Mouse (Mus musculus) ES-E14 (cell line): ENCODE results near the gene Dab1. TPM values are rescaled to one million over a fixed set of nuclear protein-coding genes. Genes with fewer than 3 reads are reported as not detected.

Experiments used
- DNase-seq: peaks from one replicate; pipeline ENCODE4 v3.0.0-alpha.2; 2013; ENCODE audit warnings: low read depth, low spot score
- H3K27ac ChIP-seq: 2 replicates; pipeline ENCODE4 v1.5.1; 2012; ENCODE audit warnings: low read depth, mild to moderate bottlenecking, low read length, moderate library complexity, mixed read lengths; ENCODE audit not compliant: poor library complexity, insufficient read depth, severe bottlenecking
- H3K36me3 ChIP-seq: 2 replicates; pipeline ENCODE4 v1.6.1; 2012; ENCODE audit warnings: mild to moderate bottlenecking, low read length, moderate library complexity, mixed read lengths; ENCODE audit not compliant: control insufficient read depth, poor library complexity, insufficient read depth, severe bottlenecking
- H3K4me1 ChIP-seq, 2 experiments: fragments of 150-350 bp in 1 of 2; sonication (generic) in 1 of 2; 2 replicates each; pipeline ENCODE4 v1.6.1; 2012; ENCODE audit warnings: low read length in 2 of 2, mild to moderate bottlenecking in 1 of 2, mixed read lengths in 1 of 2; ENCODE audit not compliant: control insufficient read depth in 2 of 2, insufficient read depth in 2 of 2, poor library complexity in 1 of 2
- H3K4me3 ChIP-seq, 2 experiments: fragments of 150-350 bp in 1 of 2; sonication (generic) in 1 of 2; 2 replicates each; pipeline ENCODE4 v1.5.1; 2012; ENCODE audit warnings: low read length in 2 of 2, low read depth in 1 of 2, mild to moderate bottlenecking in 1 of 2, mixed read lengths in 1 of 2; ENCODE audit not compliant: insufficient read depth in 1 of 2, poor library complexity in 1 of 2, severe bottlenecking in 1 of 2
- H3K9ac ChIP-seq: 2 replicates; pipeline ENCODE4 v1.6.1; 2012; ENCODE audit warnings: low read depth, mild to moderate bottlenecking, low read length, mixed read lengths; ENCODE audit not compliant: poor library complexity, insufficient read depth, severe bottlenecking
- H3K9me3 ChIP-seq: fragments of 150-350 bp; sonication (generic); 2 replicates; pipeline ENCODE4 v1.6.1; 2012; ENCODE audit warnings: low read depth, mild to moderate bottlenecking, low read length; ENCODE audit not compliant: control insufficient read depth, insufficient read depth
- CHD2 ChIP-seq: IDR thresholded peaks from 2 replicates; pipeline ENCODE4 v1.6.1; 2014; ENCODE audit warnings: mild to moderate bottlenecking, low read depth, low read length, inconsistent platforms
- HCFC1 ChIP-seq: IDR thresholded peaks from 2 replicates; pipeline ENCODE4 v1.6.1; 2012; ENCODE audit warnings: low read length, inconsistent platforms, borderline replicate concordance; ENCODE audit not compliant: insufficient read depth
- MAFK ChIP-seq: IDR thresholded peaks from 2 replicates; pipeline ENCODE4 v1.6.1; 2014; ENCODE audit warnings: mild to moderate bottlenecking, low read depth, low read length, inconsistent platforms; ENCODE audit not compliant: insufficient read depth
- ZC3H11A ChIP-seq: IDR thresholded peaks from 2 replicates; pipeline ENCODE4 v1.6.1; 2012; ENCODE audit warnings: low read depth, mild to moderate bottlenecking, inconsistent platforms, low read length, borderline replicate concordance
- ZNF384 ChIP-seq: IDR thresholded peaks from 2 replicates; pipeline ENCODE4 v1.6.1; 2012; ENCODE audit warnings: low read depth, low read length, inconsistent platforms
- in situ Hi-C, 2 experiments: fragments of 600-800 bp; cut with MboI; formaldehyde crosslinking; loops; one replicate each; pipeline ENCODE4 v1.15.1; 2025; ENCODE audit warnings: low sequenced_read_pairs in 2 of 2, inconsistent platforms in 1 of 2; ENCODE audit not compliant: unreplicated experiment in 2 of 2
- total RNA-seq: library from RNA; depleted of rRNA; stranded (reverse); fragments of 300-350 nt; gene quantifications from 2 replicates; pipeline ENCODE4 v1.2.3, GENCODE M21; 2012

Dab1 gene
- total RNA-seq, 1 experiment: 7.9 TPM

- H3K9me3 ChIP-seq: no peaks in the 10 kb centered on the region
- in situ Hi-C loops: no loop called here
- H3K4me3 ChIP-seq: no peak overlapping the region
- TF ChIP-seq CHD2 (no peak), ZNF384 (no peak), HCFC1 (no peak), ZC3H11A (no peak), MAFK (no peak)
- H3K27ac ChIP-seq: no peak overlapping the region
- no peak for DNase-seq
- no peak overlapping the region for H3K9ac ChIP-seq
- no peaks in the 10 kb centered on the region for H3K36me3 ChIP-seq
- no peaks in the 10 kb centered on the region for H3K4me1 ChIP-seq
These were observed 960.9 kb downstream of the Dab1 start for GRCm38 (mm10) chr4:104579946-104580544.

- in situ Hi-C loops: no loop called here
- DNase-seq: no peak
- Histone ChIP-seq H3K36me3 (no peaks in the 10 kb centered on the region), H3K9ac (no peak overlapping the region), H3K27ac (no peak overlapping the region), H3K4me1 (peaks cover 2 to 5% of the 10 kb centered on the region in 2 experiments; a peak in 2 of 4 replicates), H3K4me3 (no peak overlapping the region), H3K9me3 (no peaks in the 10 kb centered on the region)
- TF ChIP-seq ZC3H11A: no peak
- TF ChIP-seq ZNF384: no peak
- TF ChIP-seq MAFK: no peak
- no peak for TF ChIP-seq HCFC1
- no peak for TF ChIP-seq CHD2
These were observed 963.6 kb downstream of the Dab1 start for GRCm38 (mm10) chr4:104582726-104583125.

DNA sequence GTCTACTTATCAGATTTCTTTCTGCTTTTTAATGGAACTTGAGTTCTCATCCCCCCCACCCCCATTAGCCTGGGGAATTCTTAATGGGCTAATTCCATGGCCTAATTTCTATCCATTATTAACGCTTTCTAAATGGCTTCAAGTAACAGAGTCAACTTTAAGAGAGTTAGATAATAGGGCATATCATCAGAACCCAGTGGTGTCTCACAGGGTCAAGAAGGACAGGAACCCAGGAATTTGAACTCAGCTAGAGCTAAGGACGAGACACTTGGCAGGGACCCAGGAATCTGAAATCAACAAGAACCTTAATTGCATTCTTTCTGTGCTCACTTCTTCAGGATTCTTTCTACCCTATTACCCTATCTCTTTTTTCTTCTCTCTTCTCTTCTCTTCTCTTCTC lies 968.7 kb downstream of the Dab1 start:
- peaks cover 8 to 9% of the 10 kb centered on the region in 2 experiments; a peak in 2 of 4 replicates for H3K4me1 ChIP-seq
- H3K36me3 ChIP-seq: no peaks in the 10 kb centered on the region
- H3K9ac ChIP-seq: no peak overlapping the region
- H3K9me3 ChIP-seq: no peaks in the 10 kb centered on the region
- no peak overlapping the region for H3K4me3 ChIP-seq
- in situ Hi-C loops: no loop called here
- DNase-seq: no peak
- no peak overlapping the region for H3K27ac ChIP-seq
- TF ChIP-seq ZNF384 (no peak), ZC3H11A (no peak), HCFC1 (no peak), CHD2 (no peak), MAFK (no peak)

- peaks cover 0 to 4% of the 10 kb centered on the region in 2 experiments; a peak in 1 of 4 replicates for H3K4me1 ChIP-seq
- no peak overlapping the region for H3K9ac ChIP-seq
- H3K9me3 ChIP-seq: no peaks in the 10 kb centered on the region
- in situ Hi-C loops: no loop called here
- DNase-seq: no peak
- TF ChIP-seq HCFC1 (no peak), MAFK (no peak), CHD2 (no peak), ZNF384 (no peak), ZC3H11A (no peak)
- H3K27ac ChIP-seq: no peak overlapping the region
- H3K4me3 ChIP-seq: no peak overlapping the region
- H3K36me3 ChIP-seq: no peaks in the 10 kb centered on the region
These were observed 977.8 kb downstream of the Dab1 start for GRCm38 (mm10) chr4:104596936-104597335.
